Mouse (Mus musculus) MEL (cell line): ENCODE data around the gene Cog4. TPM values are rescaled to one million over a fixed set of nuclear protein-coding genes. Genes with fewer than 3 reads are reported as not detected.

Experiments
- BHLHE40 ChIP-seq: IDR thresholded peaks from 2 replicates; pipeline ENCODE4 v1.6.1; 2012; ENCODE audit warnings: low read depth, mild to moderate bottlenecking, inconsistent platforms, low read length, improper control_type of control experiment, borderline replicate concordance
- CHD2 ChIP-seq: IDR thresholded peaks from 2 replicates; pipeline ENCODE4 v1.6.1; 2011; ENCODE audit warnings: low read length, improper control_type of control experiment
- CTCF ChIP-seq, 3 experiments: IDR thresholded peaks in 2 of 3; conservative IDR thresholded peaks in 1 of 3; 2 replicates each; pipeline ENCODE4 v1.5.1; 2011 to 2012; ENCODE audit warnings: low read length in 3 of 3, low read depth in 2 of 3, mild to moderate bottlenecking in 2 of 3, improper control_type of control experiment in 1 of 3, inconsistent platforms in 1 of 3, mixed read lengths in 1 of 3, moderate library complexity in 1 of 3; ENCODE audit not compliant: control insufficient read depth in 1 of 3, insufficient read depth in 1 of 3, poor library complexity in 1 of 3, severe bottlenecking in 1 of 3
- E2F4 ChIP-seq: IDR thresholded peaks from 2 replicates; pipeline ENCODE4 v1.6.1; 2011; ENCODE audit warnings: low read depth, low read length, improper control_type of control experiment, borderline replicate concordance
- ETS1 ChIP-seq: IDR thresholded peaks from 2 replicates; pipeline ENCODE4 v1.6.1; 2012; ENCODE audit warnings: low read depth, mild to moderate bottlenecking, inconsistent platforms, low read length, improper control_type of control experiment, moderate library complexity
- GABPA ChIP-seq: IDR thresholded peaks from 2 replicates; pipeline ENCODE4 v1.6.1; 2012; ENCODE audit warnings: low read depth, mild to moderate bottlenecking, inconsistent platforms, low read length, improper control_type of control experiment, moderate library complexity
- GATA1 ChIP-seq: IDR thresholded peaks from 2 replicates; pipeline ENCODE4 v1.6.1; 2011; ENCODE audit warnings: low read depth, low read length, improper control_type of control experiment
- HCFC1 ChIP-seq: IDR thresholded peaks from 2 replicates; pipeline ENCODE4 v1.6.1; 2012; ENCODE audit warnings: low read depth, mild to moderate bottlenecking, inconsistent platforms, low read length, improper control_type of control experiment, moderate library complexity
- JUND ChIP-seq: IDR thresholded peaks from 2 replicates; pipeline ENCODE4 v1.6.1; 2011; ENCODE audit warnings: low read depth, mild to moderate bottlenecking, improper control_type of control experiment, low read length
- KAT2A ChIP-seq: conservative IDR thresholded peaks from 2 replicates; pipeline ENCODE4 v1.6.1; 2012; ENCODE audit warnings: low read depth, low read length, improper control_type of control experiment, inconsistent platforms
- MAFK ChIP-seq: IDR thresholded peaks from 2 replicates; pipeline ENCODE4 v1.6.1; 2011; ENCODE audit warnings: low read depth, mild to moderate bottlenecking, low read length, improper control_type of control experiment, borderline replicate concordance
- MAX ChIP-seq: IDR thresholded peaks from 2 replicates; pipeline ENCODE4 v1.6.1; 2011; ENCODE audit warnings: low read length, improper control_type of control experiment
- MEF2A ChIP-seq: IDR thresholded peaks from 2 replicates; pipeline ENCODE4 v1.6.1; 2014; ENCODE audit warnings: low read depth, mild to moderate bottlenecking, inconsistent platforms, low read length, improper control_type of control experiment; ENCODE audit not compliant: poor library complexity, insufficient replicate concordance, severe bottlenecking; ENCODE audit errors: extremely low read depth
- MXI1 ChIP-seq: IDR thresholded peaks from 2 replicates; pipeline ENCODE4 v1.6.1; 2011; ENCODE audit warnings: mild to moderate bottlenecking, low read depth, low read length, improper control_type of control experiment
- MYC ChIP-seq: IDR thresholded peaks from 2 replicates; pipeline ENCODE4 v1.6.1; 2011; ENCODE audit warnings: low read depth, mild to moderate bottlenecking, low read length, improper control_type of control experiment, moderate library complexity
- NELFE ChIP-seq: IDR thresholded peaks from 2 replicates; pipeline ENCODE4 v1.6.1; 2011; ENCODE audit warnings: low read depth, low read length, improper control_type of control experiment
- NRF1 ChIP-seq: IDR thresholded peaks from 2 replicates; pipeline ENCODE4 v1.6.1; 2014; ENCODE audit warnings: low read depth, mild to moderate bottlenecking, inconsistent platforms, low read length, improper control_type of control experiment, moderate library complexity; ENCODE audit not compliant: poor library complexity, insufficient read depth, severe bottlenecking
- POLR2AphosphoS2 ChIP-seq: IDR thresholded peaks from 2 replicates; pipeline ENCODE4 v1.6.1; 2011; ENCODE audit warnings: low read length, improper control_type of control experiment
- POLR2AphosphoS5 ChIP-seq: IDR thresholded peaks from 2 replicates; pipeline ENCODE4 v1.6.1; 2012; ENCODE audit warnings: low read depth, borderline replicate concordance, mild to moderate bottlenecking, inconsistent platforms, low read length, moderate library complexity, mixed read lengths
- RAD21 ChIP-seq: IDR thresholded peaks from 2 replicates; pipeline ENCODE4 v1.6.1; 2011; ENCODE audit warnings: mild to moderate bottlenecking, low read depth, low read length, improper control_type of control experiment
- SIN3A ChIP-seq: IDR thresholded peaks from 2 replicates; pipeline ENCODE4 v1.6.1; 2012; ENCODE audit warnings: low read length, improper control_type of control experiment, inconsistent platforms
- TAL1 ChIP-seq: IDR thresholded peaks from 2 replicates; pipeline ENCODE4 v1.6.1; 2012; ENCODE audit warnings: mild to moderate bottlenecking, inconsistent platforms, low read length, moderate library complexity, mixed read lengths
- TCF12 ChIP-seq: IDR thresholded peaks from 2 replicates; pipeline ENCODE4 v1.6.1; 2014; ENCODE audit warnings: low read depth, mild to moderate bottlenecking, inconsistent platforms, low read length, improper control_type of control experiment, moderate library complexity
- USF1 ChIP-seq: IDR thresholded peaks from 2 replicates; pipeline ENCODE4 v1.6.1; 2014; ENCODE audit warnings: low read depth, mild to moderate bottlenecking, inconsistent platforms, low read length, improper control_type of control experiment, moderate library complexity
- USF2 ChIP-seq, 2 experiments: IDR thresholded peaks; 2 replicates each; pipeline ENCODE4 v1.6.1; 2011 to 2012; ENCODE audit warnings: improper control_type of control experiment in 2 of 2, low read length in 2 of 2, borderline replicate concordance in 1 of 2, inconsistent platforms in 1 of 2, low read depth in 1 of 2, mild to moderate bottlenecking in 1 of 2; ENCODE audit not compliant: insufficient read depth in 1 of 2
- ZKSCAN1 ChIP-seq: IDR thresholded peaks from 2 replicates; pipeline ENCODE4 v1.6.1; 2012; ENCODE audit warnings: low read depth, mild to moderate bottlenecking, inconsistent platforms, low read length, improper control_type of control experiment, moderate library complexity
- polyA plus RNA-seq, 2 experiments: library from polyadenylated mRNA; stranded (reverse) in 1 of 2; unstranded in 1 of 2; fragments of >175 nt in 1 of 2; fragments of >200 nt in 1 of 2; gene quantifications; 2 replicates each; pipeline versions ENCODE4 v1.2.1 to v1.2.4; 2012; ENCODE audit warnings: low replicate concordance in 2 of 2, low read depth in 1 of 2; ENCODE audit not compliant: insufficient read length in 2 of 2, insufficient read depth in 1 of 2, missing spikeins in 1 of 2
- total RNA-seq: library from RNA; depleted of rRNA; stranded (reverse); fragments of 300-350 nt; gene quantifications from 2 replicates; pipeline ENCODE4 v1.2.3, GENCODE M21; 2012

The Cog4 gene
- total and polyA plus RNA-seq, 3 experiments, result 32.1 to 35.3 TPM; not detected in 1

- no peak for TF ChIP-seq MEF2A
- TF ChIP-seq SIN3A, result no peak
- no peak for TF ChIP-seq MAX
- no peak for TF ChIP-seq MYC
- no peak for TF ChIP-seq ETS1
- TF ChIP-seq POLR2AphosphoS5, result no peak
- TF ChIP-seq TAL1, result no peak
- peak; percentile 77 for TF ChIP-seq RAD21
- no peak for TF ChIP-seq MXI1
- TF ChIP-seq JUND, result no peak
- no peak for TF ChIP-seq TCF12
- no peak for TF ChIP-seq ZKSCAN1
- TF ChIP-seq BHLHE40, result no peak
- no peak for TF ChIP-seq USF1
- no peak for TF ChIP-seq GABPA
- no peak for TF ChIP-seq HCFC1
- no peak for TF ChIP-seq GATA1
- no peak for TF ChIP-seq NRF1
- TF ChIP-seq POLR2AphosphoS2, result no peak
- TF ChIP-seq USF2 (IDR thresholded peaks at IDR 0.05; ENCODE audit: borderline replicate concordance in 1 of 2, insufficient read depth in 1 of 2, low read depth in 1 of 2, low read length in 2 of 2), result no peak
- no peak for TF ChIP-seq CHD2
- no peak for TF ChIP-seq NELFE
- no peak for TF ChIP-seq E2F4
- no peak for TF ChIP-seq KAT2A
- peak; percentile 16 to 68 (median 47); a peak in 4 of 6 replicates for TF ChIP-seq CTCF (IDR thresholded peaks at IDR 0.05 in 2 of 3, conservative IDR thresholded peaks at IDR 0.05 in 1 of 3; ENCODE audit: control insufficient read depth in 1 of 3, insufficient read depth in 1 of 3, low read depth in 2 of 3, low read length in 3 of 3, poor library complexity in 1 of 3, severe bottlenecking in 1 of 3)
- no peak for TF ChIP-seq MAFK
Observed at GRCm38 (mm10) chr8:110859651-110860501, 13.5 kb downstream of the Cog4 start (continued).
